Mouse (Mus musculus) liver, embryonic 14.5 days (tissue): ENCODE data around the gene Gtdc1. TPM values are rescaled to one million over a fixed set of nuclear protein-coding genes. Genes with fewer than 3 reads are reported as not detected.

Experiments
- ATAC-seq: fragments of 200-750 bp; cut with Nextera tagmentation; 2 replicates; pipeline ENCODE4 v1.8.0; 2017; ENCODE audit warnings: moderate number of reproducible peaks, mild to moderate bottlenecking, moderate library complexity; ENCODE audit not compliant: insufficient read depth
- DNase-seq, 3 experiments: peaks; one replicate each; pipeline ENCODE4 v3.0.0-alpha.2; 2012 to 2013; ENCODE audit warnings: low read depth in 3 of 3, low spot score in 3 of 3
- H3K27ac ChIP-seq: fragments of 300-500 bp; sonication (generic); 2 replicates; pipeline ENCODE4 v1.5.1; 2014; ENCODE audit warnings: moderate library complexity, mild to moderate bottlenecking, control low read depth, inconsistent platforms
- H3K27me3 ChIP-seq: fragments of 300-500 bp; sonication (generic); 2 replicates; pipeline ENCODE4 v1.6.1; 2014; ENCODE audit warnings: mild to moderate bottlenecking, low read length, moderate library complexity; ENCODE audit not compliant: control insufficient read depth, insufficient read depth
- H3K36me3 ChIP-seq: fragments of 300-500 bp; sonication (generic); replicated peaks from 2 replicates; pipeline ENCODE4 v1.6.1; 2014; ENCODE audit warnings: low read depth; ENCODE audit not compliant: control insufficient read depth, insufficient read depth
- H3K4me1 ChIP-seq, 2 experiments: fragments of 200-500 bp in 1 of 2; fragments of 300-500 bp in 1 of 2; sonication (generic) in 1 of 2; replicated peaks; 2 replicates each; pipeline ENCODE4 v1.6.1; 2012 to 2014; ENCODE audit warnings: antibody characterized with exemption in 1 of 2, inconsistent platforms in 1 of 2, low read length in 1 of 2; ENCODE audit not compliant: control insufficient read depth in 2 of 2, insufficient read depth in 2 of 2
- H3K4me2 ChIP-seq: fragments of 300-500 bp; sonication (generic); 2 replicates; pipeline ENCODE4 v1.6.1; 2014; ENCODE audit warnings: low read depth, mild to moderate bottlenecking, control low read depth, moderate library complexity
- H3K4me3 ChIP-seq, 2 experiments: fragments of 200-500 bp in 1 of 2; fragments of 300-500 bp in 1 of 2; sonication (generic) in 1 of 2; 2 replicates each; pipeline ENCODE4 v1.5.1; 2012 to 2014; ENCODE audit warnings: low read depth in 2 of 2, low read length in 2 of 2, mild to moderate bottlenecking in 2 of 2, control low read depth in 1 of 2, inconsistent platforms in 1 of 2, moderate library complexity in 1 of 2; ENCODE audit not compliant: insufficient read depth in 1 of 2
- H3K9ac ChIP-seq: fragments of 300-500 bp; sonication (generic); replicated peaks from 2 replicates; pipeline ENCODE4 v1.6.1; 2014; ENCODE audit warnings: mild to moderate bottlenecking, control low read depth, moderate library complexity
- H3K9me3 ChIP-seq: fragments of 300-500 bp; sonication (generic); 2 replicates; pipeline ENCODE4 v1.6.1; 2016; ENCODE audit warnings: low read length, mixed read lengths; ENCODE audit not compliant: control insufficient read depth
- CTCF ChIP-seq: IDR thresholded peaks from 2 replicates; pipeline ENCODE4 v1.5.1; 2016; ENCODE audit warnings: antibody characterized with exemption, low read depth, control low read depth
- EP300 ChIP-seq: IDR thresholded peaks from 2 replicates; pipeline ENCODE4 v1.6.1; 2016; ENCODE audit warnings: antibody characterized with exemption, low read depth
- whole genome bisulfite sequencing: fragments of 180-500 bp; shearing (Covaris S2); extraction: QIAGEN DNeasy Blood & Tissue Kit; methylation state at CpG from one replicate; pipeline ENCODE4 v1.1.7; 2014; ENCODE audit not compliant: insufficient replicate concordance; 5-methylcytosine and 5-hydroxymethylcytosine counted together
- polyA plus RNA-seq, 2 experiments: library from polyadenylated mRNA; depleted of rRNA in 1 of 2; stranded (reverse) in 1 of 2; unstranded in 1 of 2; fragments of >200 nt; fragmentation: Nextera tagmentation in 1 of 2; extraction: Ambion mirVana in 1 of 2; gene quantifications; 2 replicates each; pipeline versions ENCODE4 v1.2.1 to v1.2.3; 2012 to 2014

Gtdc1 gene
- polyA plus RNA-seq, 2 experiments = 3.6 to 5.8 TPM

- 63% methylated on average over 2 of the region's 2 CpGs for WGBS
- Histone ChIP-seq H3K27ac (no peak overlapping the region), H3K36me3 (no peaks in the 10 kb centered on the region), H3K4me1 (no peaks in the 10 kb centered on the region), H3K4me3 (no peak overlapping the region), H3K9me3 (no peaks in the 10 kb centered on the region), H3K9ac (no peak overlapping the region), H3K27me3 (no peaks in the 10 kb centered on the region), H3K4me2 (no peak overlapping the region)
- ATAC-seq (no peak), DNase-seq (no peak)
- TF ChIP-seq EP300 = no peak
- no peak for TF ChIP-seq CTCF
Measured at GRCm38 (mm10) chr2:44873718-44874117, 53.7 kb downstream of the Gtdc1 start.

- no peak overlapping the region for H3K4me2 ChIP-seq
- no peaks in the 10 kb centered on the region for H3K36me3 ChIP-seq
- DNase-seq (no peak), ATAC-seq (no peak)
- no peaks in the 10 kb centered on the region for H3K4me1 ChIP-seq
- no peak overlapping the region for H3K9ac ChIP-seq
- no peaks in the 10 kb centered on the region for H3K27me3 ChIP-seq
- H3K4me3 ChIP-seq = no peak overlapping the region
- no peaks in the 10 kb centered on the region for H3K9me3 ChIP-seq
- TF ChIP-seq EP300 (no peak), CTCF (no peak)
- no peak overlapping the region for H3K27ac ChIP-seq
Measured at GRCm38 (mm10) chr2:44864726-44865125, 62.7 kb downstream of the Gtdc1 start.

DNA sequence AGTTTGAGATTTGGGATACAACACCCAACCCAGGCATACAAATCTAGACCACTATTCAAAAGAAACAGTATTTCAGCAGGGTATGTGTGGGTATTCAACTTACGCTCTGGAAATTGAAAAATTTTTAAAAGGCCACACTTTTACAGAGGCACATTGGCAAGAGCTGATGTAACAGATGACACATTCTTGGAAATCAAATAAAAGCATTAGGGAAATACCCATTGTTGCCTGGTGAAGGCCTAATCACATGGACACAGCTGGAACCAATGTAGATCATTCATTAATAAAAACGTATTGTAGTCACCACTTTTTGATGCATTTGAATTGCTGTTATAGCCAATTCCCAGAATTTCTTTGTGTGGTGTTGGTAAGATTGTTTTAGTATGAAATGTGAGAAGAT is 73.0 kb downstream of the Gtdc1 start:
- Histone ChIP-seq H3K4me2 (no peak overlapping the region), H3K9ac (no peak overlapping the region), H3K27ac (no peak overlapping the region), H3K4me3 (no peak overlapping the region), H3K4me1 (no peaks in the 10 kb centered on the region), H3K27me3 (no peaks in the 10 kb centered on the region), H3K9me3 (no peaks in the 10 kb centered on the region), H3K36me3 (no peaks in the 10 kb centered on the region)
- WGBS = 74% methylated on average over 2 of the region's 2 CpGs
- TF ChIP-seq EP300 (no peak), CTCF (no peak)
- no peak for DNase-seq
- ATAC-seq = no peak

DNA sequence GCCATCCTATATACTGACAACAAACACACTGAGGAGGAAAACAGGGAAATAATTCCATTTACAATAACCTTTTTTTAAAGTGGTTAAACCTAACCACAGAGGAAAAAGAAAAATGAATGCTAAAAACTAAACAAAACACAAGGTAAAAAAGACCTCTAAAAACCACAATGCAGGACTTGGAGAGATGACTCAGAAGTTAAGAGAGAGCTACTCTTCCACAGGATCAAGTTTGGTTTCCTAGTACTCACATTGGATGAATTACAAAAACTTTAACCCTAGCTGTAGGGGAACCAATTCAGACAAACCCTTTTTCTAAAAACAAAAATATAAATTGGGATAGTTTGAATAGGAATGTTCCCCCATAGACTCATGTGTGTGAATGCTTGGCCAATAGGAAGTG is 77.8 kb downstream of the Gtdc1 start:
- no peak overlapping the region for H3K9ac ChIP-seq
- no peak overlapping the region for H3K4me3 ChIP-seq
- ATAC-seq (no peak), DNase-seq (no peak)
- no peaks in the 10 kb centered on the region for H3K9me3 ChIP-seq
- no peaks in the 10 kb centered on the region for H3K27me3 ChIP-seq
- H3K4me1 ChIP-seq = no peaks in the 10 kb centered on the region
- TF ChIP-seq EP300 (no peak), CTCF (no peak)
- no peak overlapping the region for H3K27ac ChIP-seq
- no peaks in the 10 kb centered on the region for H3K36me3 ChIP-seq
- H3K4me2 ChIP-seq = no peak overlapping the region

- TF ChIP-seq CTCF (no peak), EP300 (no peak)
- Histone ChIP-seq H3K27me3 (no peaks in the 10 kb centered on the region), H3K9ac (no peak overlapping the region), H3K4me1 (no peaks in the 10 kb centered on the region), H3K36me3 (no peaks in the 10 kb centered on the region), H3K4me3 (no peak overlapping the region), H3K4me2 (no peak overlapping the region), H3K9me3 (no peaks in the 10 kb centered on the region), H3K27ac (no peak overlapping the region)
- 36% methylated on average over 1 of the region's 1 CpGs for WGBS
- ATAC-seq (no peak), DNase-seq (no peak)
Measured at GRCm38 (mm10) chr2:44848156-44848555, 79.3 kb downstream of the Gtdc1 start.

GRCm38 (mm10) chr2:44845424-44845823 is 82.0 kb downstream of the Gtdc1 start:
- WGBS = 75% methylated on average over 4 of the region's 4 CpGs
- no peaks in the 10 kb centered on the region for H3K27me3 ChIP-seq
- H3K9me3 ChIP-seq = no peaks in the 10 kb centered on the region
- H3K4me2 ChIP-seq = no peak overlapping the region
- no peak overlapping the region for H3K9ac ChIP-seq
- H3K4me3 ChIP-seq = no peak overlapping the region
- TF ChIP-seq EP300 (no peak), CTCF (no peak)
- no peak overlapping the region for H3K27ac ChIP-seq
- H3K4me1 ChIP-seq = no peaks in the 10 kb centered on the region
- no peaks in the 10 kb centered on the region for H3K36me3 ChIP-seq
- DNase-seq (no peak), ATAC-seq (no peak)
